Mouse (Mus musculus): ENCODE results near the gene Rnf43. TPM values are rescaled to one million over a fixed set of nuclear protein-coding genes. Genes with fewer than 3 reads are reported as not detected.

Rnf43 gene
- total and polyA plus RNA-seq, 2 experiments from 2014 or later = 0.79 to 1.8 TPM

- H3K4me1 ChIP-seq (ENCODE audit: insufficient read depth) = no peaks in the 10 kb centered on the region
- 71% methylated on average over 1 of the region's 1 CpGs for WGBS
- TF ChIP-seq CTCF (IDR thresholded peaks at IDR 0.05; ENCODE audit: low read depth) = no peak
- H3K4me3 ChIP-seq (ENCODE audit: low read depth, low read length) = no peak overlapping the region
- H3K27me3 ChIP-seq (ENCODE audit: insufficient read depth, low read length) = no peaks in the 10 kb centered on the region
- no peaks in the 10 kb centered on the region for H3K36me3 ChIP-seq (ENCODE audit: insufficient read depth)
- no peak overlapping the region for H3K27ac ChIP-seq (ENCODE audit: low read depth, low read length)
- no peaks in the 10 kb centered on the region for H3K9me3 ChIP-seq (ENCODE audit: low read length)
- no peak for DNase-seq
- H3K9ac ChIP-seq = no peak overlapping the region
- ATAC-seq = no peak
- no peak overlapping the region for H3K4me2 ChIP-seq (ENCODE audit: low read depth)
Measured at GRCm38 (mm10) chr11:87752307-87752706, 89.8 kb downstream of the Rnf43 start.

GRCm38 (mm10) chr11:87753255-87753654 is 90.7 kb downstream of the Rnf43 start:
- no peak overlapping the region for H3K4me2 ChIP-seq (ENCODE audit: low read depth)
- H3K4me3 ChIP-seq (ENCODE audit: low read depth, low read length) = no peak overlapping the region
- H3K27ac ChIP-seq (ENCODE audit: low read depth, low read length) = no peak overlapping the region
- no peaks in the 10 kb centered on the region for H3K9me3 ChIP-seq (ENCODE audit: low read length)
- no peak overlapping the region for H3K9ac ChIP-seq
- no peaks in the 10 kb centered on the region for H3K36me3 ChIP-seq (ENCODE audit: insufficient read depth)
- 87% methylated on average over 8 of the region's 8 CpGs for WGBS
- no peak for TF ChIP-seq CTCF (IDR thresholded peaks at IDR 0.05; ENCODE audit: low read depth)
- no peak for DNase-seq
- H3K27me3 ChIP-seq (ENCODE audit: insufficient read depth, low read length) = no peaks in the 10 kb centered on the region
- no peaks in the 10 kb centered on the region for H3K4me1 ChIP-seq (ENCODE audit: insufficient read depth)
- no peak for ATAC-seq

GRCm38 (mm10) chr11:87753891-87754501 is 91.5 kb downstream of the Rnf43 start:
- H3K4me1 ChIP-seq (ENCODE audit: insufficient read depth) = no peaks in the 10 kb centered on the region
- H3K9ac ChIP-seq = no peak overlapping the region
- H3K27me3 ChIP-seq (ENCODE audit: insufficient read depth, low read length) = no peaks in the 10 kb centered on the region
- no peaks in the 10 kb centered on the region for H3K9me3 ChIP-seq (ENCODE audit: low read length)
- no peak overlapping the region for H3K4me3 ChIP-seq (ENCODE audit: low read depth, low read length)
- H3K4me2 ChIP-seq (ENCODE audit: low read depth) = no peak overlapping the region
- H3K27ac ChIP-seq (ENCODE audit: low read depth, low read length) = no peak overlapping the region
- DNase-seq (no peak), ATAC-seq (no peak)
- TF ChIP-seq CTCF (IDR thresholded peaks at IDR 0.05; ENCODE audit: low read depth) = no peak
- no peaks in the 10 kb centered on the region for H3K36me3 ChIP-seq (ENCODE audit: insufficient read depth)
- WGBS = 91% methylated on average over 5 of the region's 5 CpGs

- no peak overlapping the region for H3K4me2 ChIP-seq (ENCODE audit: low read depth)
- no peak overlapping the region for H3K4me3 ChIP-seq (ENCODE audit: low read depth, low read length)
- H3K36me3 ChIP-seq (ENCODE audit: insufficient read depth) = no peaks in the 10 kb centered on the region
- H3K9me3 ChIP-seq (ENCODE audit: low read length) = no peaks in the 10 kb centered on the region
- no peak overlapping the region for H3K9ac ChIP-seq
- 75% methylated on average over 5 of the region's 5 CpGs for WGBS
- DNase-seq = no peak
- no peaks in the 10 kb centered on the region for H3K27me3 ChIP-seq (ENCODE audit: insufficient read depth, low read length)
- H3K27ac ChIP-seq (ENCODE audit: low read depth, low read length) = no peak overlapping the region
- ATAC-seq = no peak
- 0 out of 2 replicates have a peak, but pooled peaks cover 4% of the 10 kb centered on the region for H3K4me1 ChIP-seq (ENCODE audit: insufficient read depth)
- TF ChIP-seq CTCF (IDR thresholded peaks at IDR 0.05; ENCODE audit: low read depth) = no peak
Measured at GRCm38 (mm10) chr11:87754603-87755002, 92.1 kb downstream of the Rnf43 start.

GRCm38 (mm10) chr11:87755360-87756017 is 93.0 kb downstream of the Rnf43 start:
- ATAC-seq = no peak
- WGBS = 78% methylated on average over 17 of the region's 17 CpGs
- Histone ChIP-seq H3K9me3 (ENCODE audit: low read length) (no peaks in the 10 kb centered on the region), H3K36me3 (ENCODE audit: insufficient read depth) (no peaks in the 10 kb centered on the region), H3K4me1 (ENCODE audit: insufficient read depth) (0 out of 2 replicates have a peak, but pooled peaks cover 10% of the 10 kb centered on the region), H3K9ac (no peak overlapping the region), H3K4me3 (ENCODE audit: low read depth, low read length) (no peak overlapping the region), H3K27me3 (ENCODE audit: insufficient read depth, low read length) (no peaks in the 10 kb centered on the region), H3K4me2 (ENCODE audit: low read depth) (no peak overlapping the region), H3K27ac (ENCODE audit: low read depth, low read length) (no peak overlapping the region)
- no peak for DNase-seq
- no peak for TF ChIP-seq CTCF (IDR thresholded peaks at IDR 0.05; ENCODE audit: low read depth)

- 91% methylated on average over 15 of the region's 15 CpGs for WGBS
- no peaks in the 10 kb centered on the region for H3K9me3 ChIP-seq (ENCODE audit: low read length)
- no peak overlapping the region for H3K4me2 ChIP-seq (ENCODE audit: low read depth)
- TF ChIP-seq CTCF (IDR thresholded peaks at IDR 0.05; ENCODE audit: low read depth) = no peak
- no peaks in the 10 kb centered on the region for H3K36me3 ChIP-seq (ENCODE audit: insufficient read depth)
- H3K9ac ChIP-seq = no peak overlapping the region
- no peak for DNase-seq
- no peak overlapping the region for H3K27ac ChIP-seq (ENCODE audit: low read depth, low read length)
- no peak overlapping the region for H3K4me3 ChIP-seq (ENCODE audit: low read depth, low read length)
- 0 out of 2 replicates have a peak, but pooled peaks cover 13% of the 10 kb centered on the region for H3K4me1 ChIP-seq (ENCODE audit: insufficient read depth)
- ATAC-seq = no peak
- H3K27me3 ChIP-seq (ENCODE audit: insufficient read depth, low read length) = no peaks in the 10 kb centered on the region
Measured at GRCm38 (mm10) chr11:87756251-87756820, 93.8 kb downstream of the Rnf43 start.
